Mouse (Mus musculus): Measurements from ENCODE around the gene Tbl1x.

- TF ChIP-seq CTCF (conservative IDR thresholded peaks at IDR 0.05; ENCODE audit: insufficient read depth, insufficient read length, low read depth, low read length) (no peak), POLR2A (IDR thresholded peaks at IDR 0.05; ENCODE audit: low read depth, low read length) (no peak)
These were observed 152.5 kb downstream of the Tbl1x start for GRCm38 (mm10) chrX:77663276-77663675.
